Mouse (Mus musculus) layer of hippocampus, postnatal 14 days (tissue): ENCODE results near the gene Esrra. TPM values are rescaled to one million over a fixed set of nuclear protein-coding genes. Genes with fewer than 3 reads are reported as not detected.

ENCODE experiments used
- DNase-seq, 2 experiments: peaks; one replicate each; pipeline ENCODE4 v3.0.0; 2021 to 2022; ENCODE audit warnings: low spot score in 2 of 2, mixed read lengths in 1 of 2
- total RNA-seq, 2 experiments: library from RNA; stranded (reverse); gene quantifications; 2 replicates each; pipeline ENCODE4 v1.2.3; 2021

Gene Esrra
- total RNA-seq, 2 experiments from 2014 or later = 52.6 to 59.2 TPM

- DNase-seq = peak; percentile 95 to 98
Measured at GRCm38 (mm10) chr19:6941372-6942248, 20.0 kb upstream of the Esrra start, which contains the start of gene Bad. Bad (plus strand) TSS chr19:6941861.

GRCm38 (mm10) chr19:6940396-6941351 is 19.1 kb upstream of the Esrra start:
- no peak for DNase-seq

GRCm38 (mm10) chr19:6939106-6940002 is 17.7 kb upstream of the Esrra start:
- DNase-seq = no peak

GRCm38 (mm10) chr19:6937541-6938465 is 16.2 kb upstream of the Esrra start:
- no peak for DNase-seq

GRCm38 (mm10) chr19:6936299-6936698 is 14.7 kb upstream of the Esrra start:
- DNase-seq = no peak

- DNase-seq = no peak
Measured at GRCm38 (mm10) chr19:6934195-6934977, 12.8 kb upstream of the Esrra start, which contains the start of gene Kcnk4. Kcnk4 (minus strand) TSS chr19:6934515.

- DNase-seq = peak in 1 of 2 experiments; percentile 47
Measured at GRCm38 (mm10) chr19:6933436-6934194, 12.0 kb upstream of the Esrra start.

GRCm38 (mm10) chr19:6933102-6933435 is 11.5 kb upstream of the Esrra start:
- DNase-seq = no peak

- no peak for DNase-seq
Measured at GRCm38 (mm10) chr19:6932018-6932417, 10.4 kb upstream of the Esrra start.

- no peak for DNase-seq
Measured at GRCm38 (mm10) chr19:6931002-6931401, 9.4 kb upstream of the Esrra start.

GRCm38 (mm10) chr19:6928080-6928479 is 6.5 kb upstream of the Esrra start:
- no peak for DNase-seq

GRCm38 (mm10) chr19:6926559-6927255 is 5.1 kb upstream of the Esrra start:
- no peak for DNase-seq

GRCm38 (mm10) chr19:6925611-6926329 is 4.2 kb upstream of the Esrra start:
- DNase-seq = no peak

- no peak for DNase-seq
Measured at GRCm38 (mm10) chr19:6925307-6925573, 3.6 kb upstream of the Esrra start, which contains the start of gene Catsperz. Catsperz (minus strand) TSS chr19:6925380.

- peak; percentile 83 to 87 for DNase-seq
Measured at GRCm38 (mm10) chr19:6924461-6925306, 3.1 kb upstream of the Esrra start.
